Mouse (Mus musculus): ENCODE data around the gene Prol1. TPM values are rescaled to one million over a fixed set of nuclear protein-coding genes. Genes with fewer than 3 reads are reported as not detected.

The Prol1 gene
- polyA plus RNA-seq (2017; shearing (Covaris generic)) = not detected

DNA sequence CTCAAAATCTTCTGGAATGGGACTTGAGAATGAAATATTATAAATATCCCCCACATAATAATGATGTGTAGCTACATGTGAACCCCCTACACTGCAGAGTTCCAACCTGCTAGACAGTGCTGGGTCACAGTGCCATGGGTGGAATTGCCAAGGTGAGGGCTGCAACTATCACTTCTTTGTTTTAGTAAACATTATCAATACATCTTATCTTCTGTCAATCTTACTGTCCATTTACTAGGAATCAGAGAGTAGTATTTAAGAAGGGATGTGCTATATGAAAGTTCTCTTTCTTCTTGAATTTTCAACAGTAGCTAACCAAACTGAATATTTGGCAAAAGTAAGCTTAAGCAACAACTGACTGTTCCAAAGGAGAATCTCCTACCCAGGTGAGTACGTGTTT, at the start of gene Prol1:
TSS of gene Prol1 (plus strand) at position 301 of the 400 bp plus-strand sequence.

DNA sequence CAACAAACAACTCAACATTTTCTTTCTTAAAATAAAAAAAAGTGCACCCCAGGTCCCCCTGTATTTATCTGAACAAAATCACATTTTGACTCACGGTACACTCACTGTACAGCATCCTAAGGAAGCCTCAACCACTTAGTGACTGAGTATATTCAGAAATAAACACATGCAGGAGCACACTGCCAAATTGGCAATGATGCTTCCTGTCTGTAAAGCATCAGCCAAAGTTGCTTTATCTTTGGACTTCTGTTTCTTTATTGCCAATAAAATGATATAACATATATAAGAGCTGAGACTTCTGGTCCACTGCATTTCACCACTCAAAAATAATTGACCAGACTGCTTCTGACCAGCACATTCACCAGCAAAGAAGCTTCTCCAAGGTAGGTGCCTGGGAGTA, 48.5 kb upstream of the Prol1 start, which contains the start of gene Gm7714:
TSS of gene Gm7714 (plus strand) at position 301 of the 400 bp plus-strand sequence.

DNA sequence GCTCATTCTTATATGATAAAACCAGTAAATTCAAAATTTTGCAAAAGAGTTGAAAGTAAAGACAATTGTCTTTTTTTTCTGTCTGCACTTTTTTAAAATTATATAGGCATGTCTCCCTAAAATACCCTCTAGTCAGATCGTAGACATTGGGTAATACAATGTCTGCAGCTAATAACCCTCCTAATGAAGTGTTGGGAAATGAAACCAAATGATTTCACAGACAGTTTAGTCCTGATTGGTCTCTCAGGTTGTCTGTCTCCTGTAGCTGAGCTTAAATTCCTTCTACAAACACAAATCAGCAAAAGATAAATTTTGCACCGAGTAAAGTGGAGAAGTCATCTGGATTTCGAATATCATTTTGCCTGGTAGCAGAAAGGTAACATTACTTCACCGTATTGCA, 58.7 kb downstream of the Prol1 start, which contains the start of gene Amtn:
TSS of gene Amtn (plus strand) at position 301 of the 400 bp plus-strand sequence.

Other genes with a start within 250 kb of the Prol1 start
- not detected for gene Smr2, start 230.8 kb upstream of the Prol1 start, polyA plus RNA-seq (2017; shearing (Covaris generic))
- not detected for gene Gm11116, start 205.8 kb upstream of the Prol1 start, polyA plus RNA-seq (2017; shearing (Covaris generic))
- not detected for gene Gm11115, start 163.2 kb upstream of the Prol1 start, polyA plus RNA-seq (2017; shearing (Covaris generic))
- gene Gm7714, start 48.4 kb upstream of the Prol1 start, polyA plus RNA-seq (2017; shearing (Covaris generic)) = not detected
- not detected for gene Amtn, start 58.8 kb downstream of the Prol1 start, polyA plus RNA-seq (2017; shearing (Covaris generic))
- not detected for gene Ambn, start 138.7 kb downstream of the Prol1 start, polyA plus RNA-seq (2017; shearing (Covaris generic))
- gene Enam, start 170.7 kb downstream of the Prol1 start, polyA plus RNA-seq (2017; shearing (Covaris generic)) = not detected
- not detected for gene Jchain, start 210.6 kb downstream of the Prol1 start, polyA plus RNA-seq (2017; shearing (Covaris generic))
- 93.2 TPM for gene Utp3, start 237.2 kb downstream of the Prol1 start, polyA plus RNA-seq (2017; shearing (Covaris generic))
- 4.9 TPM for gene Rufy3, start 247.7 kb downstream of the Prol1 start, polyA plus RNA-seq (2017; shearing (Covaris generic))